Mouse (Mus musculus): Measurements from ENCODE around the gene Foxf1. TPM values are rescaled to one million over a fixed set of nuclear protein-coding genes. Genes with fewer than 3 reads are reported as not detected.

Foxf1 gene
- total RNA-seq, 4 experiments from 2014 or later: 0.52 to 1.1 (median 0.59) TPM

DNA sequence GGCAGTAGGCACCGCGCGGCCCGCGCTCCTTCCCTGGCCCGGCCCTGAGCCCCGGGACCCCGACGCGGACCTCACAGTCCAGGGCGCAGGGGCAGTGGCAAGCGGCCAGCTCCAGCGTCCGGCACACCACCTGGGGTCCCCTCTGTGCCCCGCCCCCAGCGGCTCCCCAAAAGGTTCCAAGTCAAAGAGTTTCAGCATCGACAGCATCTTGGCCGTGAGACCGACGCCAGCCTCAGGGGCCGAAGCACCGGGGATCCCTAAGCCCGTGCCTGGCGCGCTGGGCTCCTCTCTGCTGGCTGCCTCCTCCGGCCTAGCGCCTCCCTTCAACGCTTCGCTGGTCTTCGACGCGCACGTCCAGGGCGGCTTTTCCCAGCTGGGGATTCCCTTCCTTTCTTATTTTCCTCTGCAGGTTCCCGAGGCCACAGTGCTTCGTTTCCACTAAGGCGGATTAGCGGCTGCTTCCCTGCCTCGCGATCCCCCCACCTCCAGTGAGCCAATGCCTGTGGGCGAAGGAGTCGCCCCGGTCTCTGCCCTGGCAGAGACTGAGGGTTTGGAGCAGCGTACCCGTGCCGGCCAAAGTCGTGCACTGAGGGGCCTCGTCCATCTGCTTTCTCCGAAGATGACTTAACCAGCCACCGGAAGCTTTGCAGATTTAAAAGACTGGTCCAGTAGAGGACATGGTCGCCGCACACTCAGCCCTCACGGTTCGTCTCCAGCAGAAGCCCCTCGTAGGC lies 44.5 kb downstream of the Foxf1 start:
- DNase-seq (ENCODE audit: low spot score in 2 of 2): no peak

GRCm38 (mm10) chr8:121129265-121129940 lies 45.2 kb downstream of the Foxf1 start:
- DNase-seq (ENCODE audit: low spot score in 2 of 2): no peak

GRCm38 (mm10) chr8:121130522-121130921 lies 46.3 kb downstream of the Foxf1 start:
- DNase-seq (ENCODE audit: low spot score in 2 of 2): no peak

GRCm38 (mm10) chr8:121132961-121133513 lies 48.9 kb downstream of the Foxf1 start:
- DNase-seq (ENCODE audit: low spot score in 2 of 2): no peak

DNA sequence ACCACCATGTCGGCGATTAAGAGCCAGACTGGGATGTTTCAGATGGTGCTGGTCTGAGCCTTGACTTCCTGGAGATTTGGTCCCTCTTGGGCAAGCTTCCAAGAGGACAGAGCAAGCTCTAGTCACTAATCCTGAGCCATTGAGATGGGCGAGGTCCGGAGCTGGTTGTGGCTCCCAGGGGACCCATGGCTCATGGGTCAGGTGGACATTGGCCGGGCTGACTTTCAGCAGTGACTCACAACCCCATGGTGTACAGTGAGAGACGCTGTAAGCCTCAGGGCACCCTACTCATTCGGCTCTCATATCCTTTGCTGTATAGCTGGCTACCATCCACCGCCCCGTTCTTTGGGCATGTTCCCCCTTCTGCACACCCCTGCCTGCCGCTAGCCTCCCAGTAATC lies 49.9 kb downstream of the Foxf1 start:
- DNase-seq (ENCODE audit: low spot score in 2 of 2): no peak

DNA sequence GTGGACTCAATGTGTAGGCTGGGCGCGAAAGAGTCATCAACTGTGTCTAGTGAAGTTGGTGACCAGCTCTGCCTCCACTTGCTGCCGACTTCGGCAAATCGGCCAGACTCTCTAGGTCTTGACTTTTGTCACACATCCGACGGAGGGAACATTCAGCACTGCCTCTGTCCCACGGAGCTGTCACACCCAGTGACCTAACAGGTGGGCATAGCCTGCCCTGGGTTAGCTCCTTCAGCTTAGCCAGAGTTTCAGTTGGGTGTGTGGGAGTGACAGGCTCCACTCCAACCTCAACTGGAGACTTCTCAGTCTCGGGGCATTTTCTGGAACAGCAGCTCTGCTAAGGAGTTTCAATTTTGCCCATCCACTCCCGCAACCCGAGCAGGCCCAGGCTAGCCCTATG lies 50.3 kb downstream of the Foxf1 start:
- no peak for DNase-seq (ENCODE audit: low spot score in 2 of 2)

DNA sequence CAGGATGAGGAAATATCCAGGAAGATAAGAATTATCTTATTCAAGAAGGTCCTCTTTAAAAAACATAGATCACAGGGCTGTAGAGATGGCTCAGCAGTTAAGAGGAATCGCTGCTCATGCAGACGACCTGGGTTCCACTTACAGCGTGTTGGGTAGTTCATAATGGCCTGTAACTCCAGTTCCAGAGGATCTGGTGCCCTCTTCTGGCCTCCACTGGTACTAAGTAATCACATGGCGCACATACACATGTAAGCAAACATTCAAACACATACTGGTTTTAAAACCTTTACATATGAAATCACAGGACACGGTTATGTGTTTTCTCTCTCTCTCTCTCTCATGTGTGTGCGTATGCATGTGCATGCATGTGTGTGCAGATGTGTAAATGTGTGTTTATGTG lies 52.7 kb downstream of the Foxf1 start:
- no peak for DNase-seq (ENCODE audit: low spot score in 2 of 2)

Small RNA genes within 50 kb of the gene (microRNA-seq; reads per million reads assigned to microRNA genes)
- gene Gm27530: 0 reads per million in 2 experiments

Other genes starting within 250 kb of the Foxf1 start
- gene Mthfsd, start 24.0 kb downstream of the Foxf1 start, total RNA-seq (2022): 10 to 100 TPM; 41.1 to 45.8 (median 44.7) TPM
- gene Foxc2, start 31.8 kb downstream of the Foxf1 start, total RNA-seq (2022): 1 to 10 TPM; 1.0 to 2.3 (median 1.3) TPM
- under 1 TPM in 3 of 4 experiments, not detected in 1; 0.16 to 0.18 (median 0.16) TPM for gene Foxl1, start 43.6 kb downstream of the Foxf1 start, total RNA-seq (2022)